Mouse (Mus musculus) embryonic stem cell, embryonic (primary cell): ENCODE results near the gene Uchl5.

Source experiments
- CTCF ChIA-PET, 4 experiments: fragments of 300-600 bp in 2 of 4; fragments of 350-600 bp in 2 of 4; sonication (Branson Sonifier 250); formaldehyde crosslinking; loops; one replicate each; lab custom pipeline; 2022; ENCODE audit warnings: inconsistent platforms in 2 of 4; lab: Charles Lee
- POLR2A ChIA-PET, 4 experiments: fragments of 300-600 bp in 2 of 4; fragments of 350-600 bp in 2 of 4; sonication (Branson Sonifier 250); formaldehyde crosslinking; loops; one replicate each; lab custom pipeline; 2022; ENCODE audit warnings: antibody characterized with exemption in 4 of 4, inconsistent platforms in 1 of 4; lab: Charles Lee

Gene Uchl5

GRCm38 (mm10) chr1:143852329-143852728, 75.3 kb downstream of the Uchl5 start:
- CTCF ChIA-PET, result no interaction called here
- POLR2A ChIA-PET, result no interaction called here

GRCm38 (mm10) chr1:143852779-143853358, 75.8 kb downstream of the Uchl5 start:
- POLR2A ChIA-PET, result no interaction called here
- CTCF ChIA-PET, result no interaction called here

- POLR2A ChIA-PET, result no interaction called here
Observed at GRCm38 (mm10) chr1:143853691-143854115, 76.6 kb downstream of the Uchl5 start.

GRCm38 (mm10) chr1:143855706-143856105, 78.6 kb downstream of the Uchl5 start:
- ChIA-PET POLR2A (no interaction called here), CTCF (no interaction called here)

More at GRCm38 (mm10) chr1:143853691-143854115, 76.6 kb downstream of the Uchl5 start:
- CTCF ChIA-PET, result no interaction called here
